ENCODE assay signal across 8 mouse cellular contexts in genomic region chr6:53794323-53794971, GRCm38 (mm10). TPM values are rescaled to one million over a fixed set of nuclear protein-coding genes. Genes with fewer than 3 reads are reported as not detected.
DNase-seq lines count a peak whose midpoint lies in the region; ATAC-seq and TF ChIP-seq lines count a peak whose summit lies in the region.

No protein-coding gene starts in this region.

- 0 out of 2 replicates have a peak overlapping the region, but pooled peaks have one; percentile 17 for H3K4me2 ChIP-seq in forebrain, embryonic 12.5 days
- peak overlapping the region; percentile 27; the same call in 1 of the 2 replicates for H3K4me2 ChIP-seq in heart, embryonic 15.5 days
- no peak overlapping the region for H3K4me2 ChIP-seq in liver, embryonic 11.5 days
- peak overlapping the region; percentile 35 for H3K4me2 ChIP-seq in neural tube, embryonic 15.5 days

- 15% methylated on average over 17 of the region's 17 CpGs for WGBS in forebrain, embryonic 12.5 days
- 11% methylated on average over 17 of the region's 17 CpGs for WGBS in heart, embryonic 15.5 days
- 14% methylated on average over 17 of the region's 17 CpGs for WGBS in liver, embryonic 11.5 days
- 11% methylated on average over 17 of the region's 17 CpGs for WGBS in neural tube, embryonic 15.5 days

- H3K4me1 ChIP-seq in ES-E14 (ENCODE audit: control insufficient read depth in 2 of 2, insufficient read depth in 2 of 2, low read length in 2 of 2, poor library complexity in 1 of 2): peaks cover 8% of the 10 kb centered on the region in 2 experiments; a peak in 3 of 4 replicates
- H3K4me1 ChIP-seq in forebrain, embryonic 12.5 days: no peaks in the 10 kb centered on the region; the same call in 1 of the 2 replicates
- 0 out of 2 replicates have a peak, but pooled peaks cover 5% of the 10 kb centered on the region for H3K4me1 ChIP-seq in heart, embryonic 15.5 days (replicated peaks)
- H3K4me1 ChIP-seq in liver, embryonic 11.5 days (replicated peaks; ENCODE audit: control insufficient read depth, insufficient read depth, low read length): no peaks in the 10 kb centered on the region
- 0 out of 2 replicates have a peak, but pooled peaks cover 11% of the 10 kb centered on the region for H3K4me1 ChIP-seq in neural tube, embryonic 15.5 days

- H3K27me3 ChIP-seq in forebrain, embryonic 12.5 days: peaks cover 12% of the 10 kb centered on the region
- H3K27me3 ChIP-seq in heart, embryonic 15.5 days: peaks cover 19% of the 10 kb centered on the region
- H3K27me3 ChIP-seq in liver, embryonic 11.5 days (replicated peaks; ENCODE audit: control insufficient read depth, insufficient read depth, low read length): peaks cover 8% of the 10 kb centered on the region
- H3K27me3 ChIP-seq in neural tube, embryonic 15.5 days (replicated peaks): peaks cover 12% of the 10 kb centered on the region; the same call in 1 of the 2 replicates

- H3K27ac ChIP-seq in ES-E14 (ENCODE audit: insufficient read depth, low read depth, low read length, poor library complexity, severe bottlenecking): no peak overlapping the region
- no peak overlapping the region for H3K27ac ChIP-seq in forebrain, embryonic 12.5 days
- H3K27ac ChIP-seq in heart, embryonic 15.5 days: no peak overlapping the region
- H3K27ac ChIP-seq in liver, embryonic 11.5 days (ENCODE audit: low read depth, low read length): no peak overlapping the region
- H3K27ac ChIP-seq in neural tube, embryonic 15.5 days (replicated peaks): peak overlapping the region; percentile 18; the same call in 1 of the 2 replicates

- in situ Hi-C loops in ES-E14 (cut with MboI; ENCODE audit: low sequenced_read_pairs in 2 of 2, unreplicated experiment in 2 of 2): no loop called here

- no peak overlapping the region for H3K4me3 ChIP-seq in ES-E14 (ENCODE audit: insufficient read depth in 1 of 2, low read depth in 1 of 2, low read length in 2 of 2, poor library complexity in 1 of 2, severe bottlenecking in 1 of 2)
- H3K4me3 ChIP-seq in forebrain, embryonic 12.5 days (replicated peaks): no peak overlapping the region
- H3K4me3 ChIP-seq in heart, embryonic 15.5 days: no peak overlapping the region
- H3K4me3 ChIP-seq in liver, embryonic 11.5 days (ENCODE audit: low read depth, low read length): no peak overlapping the region
- H3K4me3 ChIP-seq in neural tube, embryonic 15.5 days (replicated peaks): no peak overlapping the region

- H3K9me3 ChIP-seq in ES-E14 (ENCODE audit: control insufficient read depth, insufficient read depth, low read depth, low read length): no peaks in the 10 kb centered on the region
- no peaks in the 10 kb centered on the region for H3K9me3 ChIP-seq in forebrain, embryonic 12.5 days
- H3K9me3 ChIP-seq in heart, embryonic 15.5 days (replicated peaks): no peaks in the 10 kb centered on the region
- no peaks in the 10 kb centered on the region for H3K9me3 ChIP-seq in liver, embryonic 11.5 days (ENCODE audit: control insufficient read depth, low read length)
- no peaks in the 10 kb centered on the region for H3K9me3 ChIP-seq in neural tube, embryonic 15.5 days (replicated peaks)

- DNase-seq in ES-E14 (ENCODE audit: low read depth, low spot score): peak; percentile 62
- DNase-seq in brain, embryonic 18.5 days (ENCODE audit: low read depth, low spot score): peak; percentile 66
- DNase-seq in kidney, postnatal 25 days: peak; percentile 85 to 87
- DNase-seq in liver, embryonic 11.5 days (ENCODE audit: low spot score): peak; percentile 51
- DNase-seq in urinary bladder, postnatal 4 days (ENCODE audit: low spot score in 2 of 2): peak; percentile 66 to 82

- H3K36me3 ChIP-seq in ES-E14 (ENCODE audit: control insufficient read depth, insufficient read depth, low read length, poor library complexity, severe bottlenecking): no peaks in the 10 kb centered on the region
- H3K36me3 ChIP-seq in forebrain, embryonic 12.5 days (replicated peaks): no peaks in the 10 kb centered on the region
- H3K36me3 ChIP-seq in heart, embryonic 15.5 days: no peaks in the 10 kb centered on the region
- no peaks in the 10 kb centered on the region for H3K36me3 ChIP-seq in liver, embryonic 11.5 days (ENCODE audit: control insufficient read depth, insufficient read depth, low read length)
- no peaks in the 10 kb centered on the region for H3K36me3 ChIP-seq in neural tube, embryonic 15.5 days

- no peak overlapping the region for H3K9ac ChIP-seq in ES-E14 (ENCODE audit: insufficient read depth, low read depth, low read length, poor library complexity, severe bottlenecking)
- no peak overlapping the region for H3K9ac ChIP-seq in forebrain, embryonic 12.5 days
- no peak overlapping the region for H3K9ac ChIP-seq in heart, embryonic 15.5 days
- H3K9ac ChIP-seq in liver, embryonic 11.5 days (ENCODE audit: low read depth, low read length): no peak overlapping the region
- no peak overlapping the region for H3K9ac ChIP-seq in neural tube, embryonic 15.5 days (replicated peaks)

- ATAC-seq in forebrain, embryonic 12.5 days (ENCODE audit: low FRiP score): peak; percentile 60; the same call in 1 of the 2 replicates
- no peak for ATAC-seq in heart, embryonic 15.5 days (replicated peaks; ENCODE audit: insufficient number of reproducible peaks, insufficient read depth, low FRiP score, low read depth)
- ATAC-seq in liver, embryonic 11.5 days (replicated peaks; ENCODE audit: low FRiP score): no peak
- ATAC-seq in neural tube, embryonic 15.5 days (ENCODE audit: low FRiP score): peak; percentile 73; the same call in 1 of the 2 replicates

TF ChIP-seq in ES-E14, 5 proteins besides CTCF, POLR2A, EP300 and RAD21:
- TF ChIP-seq ZNF384 (IDR thresholded peaks at IDR 0.05; ENCODE audit: low read depth, low read length) (peak; percentile 93), ZC3H11A (IDR thresholded peaks at IDR 0.05; ENCODE audit: borderline replicate concordance, low read depth, low read length) (peak; percentile 52; the same call in 1 of the 2 replicates), CHD2 (IDR thresholded peaks at IDR 0.05; ENCODE audit: low read depth, low read length) (no peak), MAFK (IDR thresholded peaks at IDR 0.05; ENCODE audit: insufficient read depth, low read depth, low read length) (no peak)

RNA-seq across cellular contexts. Expression of gene Tril, which starts 26.2 kb away (rescaled TPM):
- 2.4 TPM in 2 replicates for total RNA-seq in ES-E14 (2012; rRNA removed)
- 19.5 and 23.2 TPM in 2 replicates for polyA plus RNA-seq in forebrain, embryonic 12.5 days (2016; fragmentation: Nextera tagmentation; extraction: Ambion mirVana)
- polyA plus RNA-seq in heart, embryonic 15.5 days (2015; fragmentation: Nextera tagmentation; extraction: Ambion mirVana): 5.5 and 9.1 TPM in 2 replicates
- 4.5 and 5.5 TPM in 2 replicates for polyA plus RNA-seq in liver, embryonic 11.5 days (2014; fragmentation: Nextera tagmentation; extraction: Ambion mirVana)
- 14.6 and 16.3 TPM in 2 replicates for polyA plus RNA-seq in neural tube, embryonic 15.5 days (2015; fragmentation: Nextera tagmentation; extraction: Ambion mirVana)

Comparison
In these comparisons a context has a peak if more than half of its experiments do, and no peak if none do; other contexts are left out.
1. ATAC-seq: peak in forebrain, embryonic 12.5 days (single experiment) and neural tube, embryonic 15.5 days (single experiment); none in heart, embryonic 15.5 days (single experiment) and liver, embryonic 11.5 days (single experiment).
2. Peak in every context shown above with its lines, with median percentiles within 50 percentile points of each other: DNase-seq.